Mouse (Mus musculus) liver, embryonic 14.5 days (tissue): Measurements from ENCODE around the gene Stambpl1.

ENCODE experiments used
- CTCF ChIP-seq: IDR thresholded peaks from 2 replicates; pipeline ENCODE4 v1.5.1; 2016; ENCODE audit warnings: antibody characterized with exemption, low read depth, control low read depth
- EP300 ChIP-seq: IDR thresholded peaks from 2 replicates; pipeline ENCODE4 v1.6.1; 2016; ENCODE audit warnings: antibody characterized with exemption, low read depth

DNA sequence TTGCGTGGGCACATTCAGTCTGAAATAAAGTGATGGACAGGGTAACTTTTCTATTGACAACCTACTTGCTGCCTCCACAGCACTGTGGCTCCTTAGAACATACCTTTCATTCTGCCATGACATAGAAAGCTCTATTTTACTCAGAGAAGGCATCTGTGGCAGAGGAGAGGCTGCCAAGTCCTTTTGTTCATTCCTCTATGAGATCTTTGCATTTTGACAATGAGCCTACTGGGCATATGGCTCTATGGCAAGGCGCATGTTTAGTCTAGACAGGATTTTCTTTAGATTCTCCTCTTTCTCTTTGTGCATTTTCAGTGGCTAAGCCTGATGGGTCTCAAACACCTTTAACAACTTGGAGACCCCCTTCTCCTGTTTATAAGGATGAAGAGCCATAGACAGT is 45.7 kb downstream of the Stambpl1 start:
- TF ChIP-seq CTCF (no peak), EP300 (no peak)
